Mouse (Mus musculus) urinary bladder, postnatal 25 days (tissue): ENCODE measurements at regions not wholly inside any gene's neighbourhood (a gene's known extent, or its start where the extent isn't known, plus 50 kb on each side); places are given as distances from the start of the nearest gene placed in this dataset.
"Not testable (repeated sequence)": the region's sequence is repeated elsewhere in the genome, so short reads cannot be mapped to it uniquely, and the experiment has no call there.

Source experiments
- DNase-seq: peaks from one replicate; pipeline ENCODE4 v3.0.0; 2022; ENCODE audit warnings: low spot score

DNA sequence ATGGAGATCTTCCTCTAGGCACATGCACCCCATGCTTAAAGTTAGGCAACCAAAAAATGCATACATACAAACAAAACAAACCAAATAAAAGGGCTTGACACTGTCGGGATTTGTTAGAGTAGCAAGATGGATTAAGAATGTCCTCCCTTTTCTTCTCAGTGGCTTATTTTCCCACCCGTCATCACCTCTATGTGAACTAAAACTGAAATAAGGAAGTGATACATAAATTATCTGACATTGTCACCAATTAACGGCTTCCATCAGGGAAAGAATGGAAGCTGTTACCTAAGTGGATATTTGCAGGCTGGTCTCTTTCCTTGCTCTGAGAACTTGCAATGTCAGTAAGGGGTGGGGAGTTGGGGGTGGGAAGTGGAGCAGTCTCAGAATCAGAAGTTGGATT is 541.5 kb downstream of the Diaph3 start:
- DNase-seq, result no peak

DNA sequence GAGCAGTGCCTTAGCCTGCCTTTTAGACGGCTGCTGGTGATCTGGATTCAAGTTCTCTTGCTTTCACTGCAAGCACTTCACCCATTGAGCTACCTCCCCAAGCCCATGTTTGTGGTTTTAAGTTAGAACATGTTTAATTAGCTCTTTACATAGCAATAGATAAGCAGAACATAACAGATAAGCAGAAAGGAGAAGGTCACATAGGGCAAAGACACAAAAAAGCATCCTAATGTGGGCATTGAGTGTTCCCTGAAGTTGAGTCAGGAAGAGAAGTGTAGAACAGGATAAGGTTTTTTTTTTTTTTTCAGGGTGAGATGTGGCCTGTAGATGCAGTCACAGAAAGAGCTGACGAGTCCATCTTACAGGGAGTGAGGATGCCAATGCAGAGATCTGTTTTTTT is 552.5 kb downstream of the Diaph3 start:
- DNase-seq, result no peak

DNA sequence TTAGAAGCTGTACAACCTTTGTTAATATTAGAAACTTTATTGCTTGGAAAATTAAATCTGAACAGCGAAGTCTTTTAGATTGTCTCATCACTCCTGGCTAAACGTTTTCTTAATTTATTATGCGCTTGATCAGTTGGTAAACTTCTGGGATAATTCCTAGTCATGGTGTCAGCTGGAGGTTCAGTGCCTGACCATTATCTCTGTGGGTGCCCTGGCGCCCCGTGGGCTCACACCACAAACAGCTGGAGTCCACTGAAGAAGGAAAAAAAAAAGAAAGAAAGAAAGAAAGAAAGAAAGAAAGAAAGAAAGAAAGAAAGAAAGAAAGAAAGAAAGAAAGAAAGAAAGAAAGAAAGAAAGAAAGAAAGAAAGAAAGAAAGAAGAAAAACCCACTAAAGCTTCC is 555.1 kb downstream of the Diaph3 start:
- not testable (repeated sequence) for DNase-seq

DNA sequence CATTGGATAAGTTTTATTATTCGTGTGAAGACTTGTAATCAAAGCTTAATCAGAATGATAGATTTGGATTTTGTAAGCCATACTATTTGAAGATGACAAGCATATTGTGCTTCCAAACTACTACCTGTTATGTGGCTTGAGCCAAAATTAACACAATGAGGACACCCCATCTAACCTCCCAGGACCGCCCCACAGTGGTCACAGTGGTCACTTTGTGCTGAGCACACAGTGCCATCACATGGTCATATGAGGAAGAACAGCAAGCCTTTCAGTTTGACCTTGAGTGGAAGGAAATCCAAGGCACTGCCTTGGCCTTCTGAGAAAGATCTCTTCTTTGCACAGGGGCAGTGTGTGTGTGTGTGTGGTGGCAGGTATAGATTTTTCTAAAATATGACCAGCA is 578.3 kb downstream of the Diaph3 start:
- DNase-seq, result no peak

DNA sequence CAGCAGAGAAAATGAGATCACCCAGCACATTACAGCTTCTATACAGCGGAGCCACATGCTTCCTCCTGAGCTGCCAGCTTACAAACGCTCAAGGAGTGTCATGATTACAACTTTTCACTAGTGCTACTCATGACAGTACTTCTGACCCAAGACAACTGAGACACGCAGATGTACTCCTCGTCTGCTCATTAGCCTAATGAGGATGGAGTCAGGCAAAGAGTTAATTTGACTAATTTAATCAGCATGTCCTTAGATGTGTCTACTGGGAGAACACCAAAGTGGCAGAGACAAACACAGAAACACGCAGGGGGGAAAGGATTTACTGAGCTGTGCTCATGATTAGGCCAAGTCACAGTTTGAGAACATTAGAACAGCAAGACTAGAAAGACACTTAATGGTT is 603.0 kb downstream of the Diaph3 start:
- DNase-seq, result no peak

DNA sequence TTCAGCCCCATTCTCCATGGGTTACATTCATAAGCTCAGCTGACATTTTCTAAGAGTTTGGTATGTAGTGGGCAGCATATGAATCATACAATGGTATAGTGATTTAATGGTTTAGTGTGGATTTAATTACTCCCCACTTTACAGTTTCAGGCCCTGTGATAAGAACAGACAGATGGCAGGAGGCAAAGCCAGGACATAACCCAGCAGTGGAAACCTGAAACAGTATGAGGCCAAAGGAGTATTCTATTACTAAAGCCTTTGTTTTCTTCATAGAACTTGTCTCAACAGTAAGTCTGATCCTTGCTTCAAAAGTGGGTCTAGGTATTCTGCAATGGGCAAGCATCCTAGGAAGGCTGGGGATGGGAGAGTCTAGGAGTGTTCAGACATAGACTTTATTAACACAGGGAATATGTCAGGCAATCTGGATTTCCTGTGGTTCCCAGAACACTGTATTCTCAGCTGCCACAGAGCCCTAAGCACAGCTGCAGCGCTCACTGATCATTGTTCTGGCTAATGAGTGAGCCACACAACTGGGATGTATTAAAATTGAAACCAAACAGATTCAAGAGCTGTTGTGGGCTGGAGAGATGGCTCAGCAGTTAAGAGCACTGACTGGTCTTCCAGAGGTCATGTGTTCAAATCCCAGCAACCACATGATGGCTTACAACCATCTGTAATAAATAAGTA is 604.6 kb downstream of the Diaph3 start:
- DNase-seq, result no peak

DNA sequence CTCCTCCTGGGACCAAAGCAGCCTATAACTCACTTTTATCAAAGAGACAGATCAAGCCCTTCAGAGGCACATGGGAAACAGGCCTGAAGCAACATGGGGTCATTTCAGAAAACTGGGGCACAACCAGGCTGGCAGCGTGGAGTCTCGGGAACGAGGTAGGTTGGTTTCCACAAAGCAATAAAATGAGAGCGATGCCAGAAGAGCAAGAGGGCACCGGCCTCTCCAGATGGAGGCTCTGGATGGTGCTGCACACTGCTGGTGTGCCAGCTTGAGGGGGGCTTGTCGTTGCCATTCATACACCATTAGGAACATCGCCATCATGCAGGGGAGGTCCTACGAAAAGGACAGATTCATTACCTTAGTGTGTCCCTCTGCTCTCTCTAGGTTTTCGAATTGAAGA is 630.6 kb downstream of the Diaph3 start:
- DNase-seq, result no peak

DNA sequence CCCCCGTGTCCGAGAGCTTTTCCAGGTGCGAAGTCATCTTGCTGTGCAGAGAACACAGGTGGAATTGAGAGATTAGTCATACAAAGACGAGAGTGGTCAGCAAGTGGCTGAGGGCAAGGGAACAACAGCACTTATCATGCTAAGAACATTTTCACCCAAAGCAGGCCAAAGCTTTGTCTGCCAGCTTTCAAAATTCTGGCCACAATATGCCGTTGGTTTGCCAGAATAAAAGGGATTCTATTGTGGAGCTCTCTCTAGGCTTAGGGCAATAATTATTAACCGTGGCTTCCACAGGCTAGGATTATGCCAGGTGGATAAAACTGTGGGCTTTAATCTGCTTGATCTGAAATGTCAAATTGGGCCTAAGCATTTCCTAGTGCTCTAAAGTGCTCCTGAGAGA is 631.3 kb downstream of the Diaph3 start:
- DNase-seq, result no peak

DNA sequence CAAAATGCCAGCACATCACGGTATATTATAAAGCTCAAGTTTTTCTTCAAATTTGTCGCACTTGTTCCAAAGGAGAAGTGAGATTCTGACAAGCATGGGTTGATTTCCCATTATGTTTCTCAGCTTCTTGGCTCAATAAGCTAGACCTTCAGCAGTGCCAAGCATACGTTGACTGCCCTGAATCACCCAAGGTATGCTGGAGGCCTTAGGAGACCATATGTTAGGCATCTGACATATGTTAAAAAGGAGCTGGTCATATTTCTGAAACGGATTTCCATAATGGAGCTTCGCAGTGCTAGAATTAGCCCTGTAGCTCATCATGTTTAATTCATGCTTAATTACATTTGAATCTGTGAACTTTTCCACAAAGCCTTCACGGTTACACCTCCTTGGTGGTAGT is 634.7 kb downstream of the Diaph3 start:
- no peak for DNase-seq

DNA sequence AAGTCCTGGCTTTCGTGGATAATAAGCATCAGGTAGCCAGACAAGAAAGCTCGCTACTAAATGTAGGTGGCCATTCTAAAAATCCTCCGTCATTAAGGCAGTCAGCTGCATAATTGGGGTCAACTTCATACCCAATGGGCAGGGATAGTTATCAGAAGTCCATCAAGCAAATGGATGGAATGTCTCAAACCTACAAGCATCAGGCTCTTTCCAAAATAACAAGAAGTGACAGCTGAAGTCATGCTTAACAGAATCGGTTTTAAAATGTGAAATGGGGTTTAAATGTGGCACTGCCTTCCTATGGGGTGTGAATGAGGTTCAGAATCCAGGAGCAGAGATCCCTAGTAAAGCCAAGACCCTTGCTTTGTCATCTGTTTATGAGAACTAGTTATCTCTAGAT is 650.2 kb downstream of the Diaph3 start:
- no peak for DNase-seq

DNA sequence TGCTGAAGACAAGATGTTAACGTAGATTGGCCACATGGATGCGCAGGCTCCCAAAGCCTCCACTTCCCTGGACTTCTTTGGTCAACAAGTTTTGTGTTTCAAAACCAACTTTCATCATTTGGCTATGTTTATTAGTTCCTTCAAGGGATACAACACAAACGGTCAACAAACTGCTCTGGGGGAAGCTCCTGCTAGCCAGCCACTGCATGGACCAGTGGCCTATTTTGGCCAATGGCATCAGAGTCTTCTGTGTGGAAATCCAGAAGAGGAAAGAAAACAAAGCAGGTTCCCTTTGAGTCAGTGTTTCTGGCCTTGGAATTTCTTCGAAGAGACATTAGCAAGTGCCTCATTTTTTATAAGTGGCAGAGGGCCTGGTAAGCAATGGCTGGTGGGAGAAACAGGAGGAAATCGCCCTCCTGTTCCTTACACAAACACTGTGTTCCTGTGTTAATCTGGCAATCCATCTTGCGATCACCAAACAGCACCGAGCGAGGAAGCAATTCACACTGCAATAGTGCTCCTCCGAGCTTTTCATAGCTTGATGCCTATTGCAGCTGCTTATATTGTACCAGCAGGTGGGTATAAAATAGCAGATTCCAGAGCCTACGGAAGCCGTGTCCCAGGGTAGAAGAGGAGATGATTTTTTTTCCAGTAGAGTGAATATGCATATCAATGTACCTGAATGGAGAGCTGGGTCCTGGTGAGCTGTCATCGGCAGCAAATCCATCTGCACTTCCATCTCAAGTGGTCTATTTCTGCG is 651.0 kb downstream of the Diaph3 start:
- no peak for DNase-seq

DNA sequence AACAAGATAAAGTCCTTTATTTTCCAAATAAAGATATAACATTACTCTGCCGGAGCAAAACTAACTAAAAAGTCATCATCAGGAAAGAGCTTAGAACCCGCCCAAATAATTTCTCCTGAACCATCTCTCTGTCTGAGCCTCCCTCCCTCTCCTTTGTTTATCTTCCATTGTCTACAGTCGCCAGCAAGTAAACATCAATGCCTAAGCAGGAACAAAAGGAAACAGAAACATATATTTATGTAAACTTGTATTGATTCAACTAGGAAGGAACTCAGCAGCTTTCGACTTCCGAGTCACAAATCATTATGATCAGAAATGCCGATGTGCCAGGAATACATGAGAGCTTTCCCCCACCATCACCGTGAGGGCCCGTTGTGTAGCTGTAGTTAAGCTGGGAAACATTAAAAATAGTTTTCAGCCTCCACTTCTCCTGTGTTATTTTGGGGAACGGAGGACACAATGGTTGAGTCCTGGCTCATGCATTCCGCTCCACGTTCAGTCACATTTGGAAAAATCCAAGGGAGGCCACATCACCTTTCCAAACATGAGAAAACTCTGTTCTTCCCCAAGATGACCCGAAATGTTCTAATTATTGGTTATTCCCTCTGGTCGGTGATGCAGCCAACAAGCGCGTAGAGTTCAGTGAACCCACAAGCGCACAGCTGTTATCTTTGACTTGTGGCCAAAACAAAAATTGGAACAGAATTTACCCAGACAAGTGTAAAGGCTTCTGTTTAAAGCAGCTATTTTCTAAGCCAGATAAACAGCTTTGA is 651.8 kb downstream of the Diaph3 start:
- DNase-seq, result no peak

DNA sequence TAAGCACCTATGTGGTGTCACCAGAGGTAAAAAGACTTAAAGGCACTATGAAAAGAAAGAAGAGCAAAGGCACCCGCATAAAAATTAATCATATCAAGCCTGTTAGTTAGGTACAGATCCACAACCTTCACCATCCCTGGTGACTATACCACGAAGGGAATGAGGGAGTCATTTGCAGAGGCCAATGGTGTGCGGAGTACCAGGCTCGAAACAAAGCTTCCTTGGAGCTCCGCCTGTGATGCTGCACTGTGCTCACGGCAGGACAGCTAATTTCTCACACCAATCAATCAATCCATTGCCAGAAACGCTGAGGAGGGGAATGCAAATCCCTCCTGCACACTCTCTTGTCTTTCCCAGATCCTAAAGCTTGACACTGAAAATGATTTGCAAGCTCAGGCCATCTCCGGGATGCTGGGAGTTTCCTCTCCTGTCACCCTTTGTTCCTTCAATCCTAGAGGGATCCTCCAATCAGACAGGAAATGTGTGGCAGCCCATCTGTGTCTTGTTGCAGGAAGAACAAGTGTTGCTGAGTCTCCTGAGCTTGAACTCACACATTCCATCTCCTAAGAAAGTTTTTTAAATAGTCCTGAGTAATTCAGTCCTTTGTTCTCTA is 653.6 kb downstream of the Diaph3 start:
- DNase-seq, result no peak

DNA sequence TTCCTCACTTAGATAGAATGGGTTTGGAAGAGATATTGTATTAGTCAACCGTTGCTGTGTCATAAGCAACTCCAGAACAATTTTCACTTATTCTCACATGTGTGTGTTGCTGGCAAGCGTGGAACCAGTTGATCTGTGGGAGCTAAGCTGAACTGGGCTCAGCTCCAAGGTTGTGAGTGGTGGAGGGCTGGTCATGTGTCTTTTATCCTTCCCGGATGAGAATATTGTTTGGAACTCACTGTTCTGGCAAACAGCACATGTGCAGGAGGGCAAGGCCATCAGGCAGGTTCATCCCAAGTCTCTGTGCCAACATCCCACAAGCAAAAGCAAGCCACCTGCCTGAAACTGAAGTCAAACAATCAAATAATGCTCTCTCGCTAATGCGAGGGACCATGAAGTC is 656.8 kb downstream of the Diaph3 start:
- DNase-seq, result no peak

DNA sequence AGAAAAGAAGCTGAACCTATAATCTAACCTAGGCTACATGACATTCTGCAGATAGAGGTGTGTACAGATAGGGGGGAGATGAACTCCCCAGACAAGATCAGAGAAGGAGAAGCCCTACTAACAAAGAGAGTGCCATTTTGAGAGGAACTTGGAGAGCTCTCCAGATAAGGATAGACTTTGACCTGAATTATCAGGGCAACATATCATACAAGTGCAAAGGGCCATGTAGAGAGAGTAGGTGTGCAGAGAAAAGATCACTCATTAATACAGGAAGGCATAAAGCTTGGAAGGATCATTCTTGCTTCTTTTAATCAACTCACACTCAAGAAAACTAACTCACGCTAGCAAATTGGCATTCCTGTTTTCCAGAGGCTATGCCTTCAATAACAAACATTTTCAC is 667.4 kb downstream of the Diaph3 start:
- DNase-seq, result no peak

DNA sequence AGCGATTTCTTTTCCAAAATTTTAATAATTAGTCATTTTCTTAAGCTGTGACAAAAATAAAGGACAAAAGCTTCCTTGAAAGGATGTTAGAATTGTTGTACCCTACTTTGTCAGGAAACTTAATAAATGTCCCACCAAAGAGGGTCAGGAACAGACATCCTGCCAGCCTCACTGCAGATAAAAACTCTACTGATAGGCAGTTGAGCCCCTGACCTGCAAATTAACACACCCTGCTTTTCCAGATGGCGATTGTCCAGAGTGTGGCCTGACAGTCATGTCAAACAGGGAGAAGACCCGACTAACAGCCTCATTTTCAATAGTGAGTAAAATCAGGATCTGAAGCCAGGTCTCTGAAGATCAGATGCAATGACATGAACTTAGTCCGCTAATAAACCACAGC is 670.6 kb downstream of the Diaph3 start:
- no peak for DNase-seq

DNA sequence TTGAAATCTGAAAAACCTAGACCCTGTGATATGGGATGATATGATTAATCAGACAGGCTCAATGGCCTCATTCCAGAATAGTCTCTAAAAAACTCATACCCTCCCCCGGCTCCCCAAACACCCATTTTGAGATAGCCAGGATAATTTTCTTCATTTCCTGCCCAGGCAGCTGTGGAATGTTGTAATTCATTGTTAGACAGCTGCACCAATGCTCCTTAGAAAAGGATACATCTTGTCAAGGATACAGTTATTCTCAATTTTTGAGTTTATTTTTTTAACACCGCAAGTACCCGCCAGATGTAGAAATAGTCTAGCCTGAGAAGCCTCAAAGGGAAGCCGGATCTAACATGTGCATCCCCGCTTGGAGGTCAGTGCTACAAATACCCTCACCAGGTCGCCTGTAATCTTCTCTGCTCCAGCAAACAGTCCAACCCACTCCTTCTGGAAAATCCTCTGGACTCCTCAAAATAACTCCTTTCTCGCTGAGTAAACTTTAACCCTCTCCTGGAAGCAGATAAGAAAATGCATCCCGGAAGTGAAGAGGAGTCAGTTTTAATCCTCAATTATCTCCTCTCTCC is 673.1 kb downstream of the Diaph3 start:
- DNase-seq, result no peak

DNA sequence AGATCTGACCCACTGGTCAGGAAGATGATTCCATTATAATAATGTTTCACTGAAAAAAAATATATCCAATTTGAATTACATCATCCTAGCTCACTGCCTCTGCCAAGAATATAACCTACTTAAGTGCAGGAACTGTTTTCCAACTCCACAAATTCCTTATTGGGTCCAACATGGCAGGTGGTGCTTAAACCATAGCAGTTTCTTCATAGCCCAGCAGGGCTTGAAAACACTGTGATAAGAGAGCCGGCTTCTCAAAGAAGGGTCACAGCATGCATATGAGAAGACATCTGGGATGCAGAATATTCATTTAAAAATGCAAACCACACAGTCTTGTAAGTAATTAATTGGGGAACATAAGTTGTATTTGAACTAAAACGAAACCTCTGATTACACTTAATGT is 677.6 kb downstream of the Diaph3 start:
- DNase-seq, result no peak

DNA sequence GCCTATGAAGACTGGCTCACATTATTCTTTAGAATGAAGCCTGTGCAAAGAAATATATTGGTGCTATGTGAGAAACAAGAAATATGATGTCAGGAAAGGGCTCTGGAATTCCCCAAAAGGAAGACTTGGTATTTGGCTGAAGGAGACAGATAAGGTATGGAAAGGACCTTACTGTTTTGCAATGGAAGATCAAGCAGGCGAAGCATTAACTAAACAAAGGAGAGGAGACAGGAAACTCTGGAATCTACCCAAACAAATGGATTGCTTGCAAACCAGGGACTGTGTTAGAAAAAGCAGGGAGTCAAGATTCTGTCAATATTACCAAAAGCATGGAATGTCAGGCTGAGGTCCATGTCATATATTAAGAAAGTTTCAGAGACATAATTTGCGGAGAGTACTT is 687.9 kb downstream of the Diaph3 start:
- no peak for DNase-seq

DNA sequence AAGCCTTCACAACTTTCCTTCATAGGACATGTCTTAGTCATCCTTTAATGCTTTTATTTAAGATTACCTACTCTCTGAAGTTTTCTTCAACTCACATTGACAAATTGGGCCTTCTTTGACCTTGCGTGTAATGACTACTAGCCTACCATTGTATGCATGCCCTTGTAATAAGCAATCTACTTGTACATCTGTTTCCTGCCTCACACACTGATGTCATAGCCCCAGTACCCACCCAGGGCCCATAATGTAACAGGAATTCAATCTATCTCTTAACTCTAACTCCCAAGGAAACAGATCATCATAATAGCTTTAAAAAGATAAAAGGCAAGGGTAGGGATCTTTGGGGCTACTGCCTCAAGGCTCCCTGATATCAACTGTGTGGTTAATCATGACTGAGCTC is 690.4 kb downstream of the Diaph3 start:
- no peak for DNase-seq

DNA sequence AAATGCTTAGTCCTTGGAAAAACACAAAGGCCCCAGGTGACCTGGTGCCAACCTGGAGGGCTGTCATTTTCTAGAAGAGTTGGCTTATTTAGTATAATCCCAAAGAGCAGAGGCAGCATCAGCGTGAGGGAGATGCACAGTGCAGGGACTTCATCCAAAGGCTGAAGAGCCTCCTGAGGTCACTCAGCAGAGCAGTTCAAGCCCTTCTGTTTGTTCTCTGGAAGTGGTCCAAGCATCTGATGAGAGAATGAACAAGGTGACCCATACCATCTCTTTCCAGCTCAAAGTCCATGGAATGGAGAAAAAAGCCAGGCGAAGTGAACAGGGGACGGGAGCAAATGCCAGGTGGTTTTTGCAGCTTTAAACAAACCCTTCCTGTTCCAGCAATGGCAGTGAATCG is 695.9 kb downstream of the Diaph3 start:
- no peak for DNase-seq
